Mouse (Mus musculus) T-helper 1 cell (primary cell): ENCODE results near the gene Slc25a26.

Source experiments
- in situ Hi-C: fragments of 300-600 bp; cut with MboI, MseI; formaldehyde crosslinking; loops from one replicate; pipeline ENCODE4 v1.15.1; 2025; ENCODE audit warnings: high pct_unique_total_duplicates

The Slc25a26 gene

DNA sequence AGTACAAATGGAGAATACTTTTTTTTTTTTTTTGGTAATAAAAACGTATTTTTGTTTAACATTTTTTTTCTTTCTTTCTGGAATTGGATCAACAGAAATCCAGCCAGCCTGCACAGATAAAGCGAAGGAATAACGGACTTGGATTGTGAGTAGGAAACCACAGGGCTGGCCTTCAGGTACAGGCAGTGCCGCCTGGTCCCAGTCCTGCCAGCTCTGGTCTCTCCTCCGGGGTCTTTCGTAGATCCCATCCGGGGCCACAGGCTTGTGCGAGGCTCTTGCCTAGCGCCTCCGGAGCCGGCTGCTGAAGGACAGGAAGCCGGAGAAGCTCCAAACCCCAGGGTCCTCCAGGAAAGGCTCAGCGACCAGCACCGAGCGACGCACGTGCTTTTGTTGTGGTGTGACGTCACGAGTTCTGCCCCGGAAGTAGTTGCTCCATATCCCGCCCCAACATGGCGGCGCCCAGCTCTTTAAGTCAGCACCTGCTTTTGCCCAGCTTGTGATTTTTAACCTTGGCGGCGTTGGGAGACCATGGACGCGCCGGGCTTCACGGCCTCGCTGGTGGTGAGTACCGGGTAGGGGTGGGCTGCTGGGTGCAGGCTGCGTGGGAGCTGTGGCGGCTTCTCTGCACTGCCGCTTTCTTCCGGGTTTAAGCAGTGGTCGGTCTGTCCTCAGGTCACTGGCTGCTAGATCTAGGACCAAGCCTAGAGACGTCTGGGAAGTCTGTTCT, at the start of gene Slc25a26:
TSS of gene Slc25a26 (plus strand) at position 435 of the 727 bp plus-strand sequence.
- in situ Hi-C loops: loop anchor here (25.0 kb wide), 1 partner anchor 1212 kb away; the partner anchor contains the start of gene Suclg2

DNA sequence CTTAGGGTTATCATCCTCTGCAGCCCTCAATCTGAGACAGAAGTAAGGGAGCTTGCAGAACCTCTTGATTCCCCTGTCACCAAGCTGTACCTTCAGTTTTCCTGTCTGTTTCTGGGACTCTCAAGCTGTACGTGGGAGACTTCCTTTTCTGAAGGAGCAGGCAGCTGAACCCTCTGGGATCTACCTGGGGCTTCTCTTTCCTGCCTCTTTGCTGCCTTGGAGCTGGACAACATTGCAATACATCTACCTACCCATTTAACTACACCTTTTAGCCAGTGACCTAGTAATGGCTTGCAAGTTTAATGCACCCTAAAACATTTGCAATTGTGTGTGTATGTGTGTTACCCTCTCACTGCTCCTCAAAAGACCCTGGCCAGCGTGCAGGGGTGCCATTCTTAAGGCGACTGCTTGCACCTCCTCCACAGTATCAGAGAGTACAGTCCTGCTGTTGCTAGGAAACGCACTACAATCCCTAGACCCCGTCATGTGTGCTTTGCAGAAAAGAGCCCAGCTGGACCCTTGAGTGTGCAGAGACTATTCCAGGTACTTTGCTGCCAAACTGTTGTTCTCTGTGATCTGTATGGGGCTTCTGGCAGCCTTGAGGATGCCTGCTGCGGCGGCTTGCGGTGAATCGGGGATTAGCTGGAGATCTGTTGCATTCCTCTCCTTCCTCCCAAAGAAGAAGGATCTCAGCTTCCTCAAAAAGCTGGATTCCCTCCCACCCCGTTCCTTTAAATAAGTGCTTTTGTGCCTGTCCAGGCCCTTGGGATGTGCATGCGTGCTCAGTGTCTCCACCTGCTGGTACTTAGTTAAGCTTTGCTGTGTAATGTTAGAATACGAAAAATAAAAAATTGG, 35.9 kb upstream of the Slc25a26 start:
- in situ Hi-C loops: loop anchor here (25.0 kb wide), 1 partner anchor 377 kb away; no protein-coding TSS in a partner anchor

DNA sequence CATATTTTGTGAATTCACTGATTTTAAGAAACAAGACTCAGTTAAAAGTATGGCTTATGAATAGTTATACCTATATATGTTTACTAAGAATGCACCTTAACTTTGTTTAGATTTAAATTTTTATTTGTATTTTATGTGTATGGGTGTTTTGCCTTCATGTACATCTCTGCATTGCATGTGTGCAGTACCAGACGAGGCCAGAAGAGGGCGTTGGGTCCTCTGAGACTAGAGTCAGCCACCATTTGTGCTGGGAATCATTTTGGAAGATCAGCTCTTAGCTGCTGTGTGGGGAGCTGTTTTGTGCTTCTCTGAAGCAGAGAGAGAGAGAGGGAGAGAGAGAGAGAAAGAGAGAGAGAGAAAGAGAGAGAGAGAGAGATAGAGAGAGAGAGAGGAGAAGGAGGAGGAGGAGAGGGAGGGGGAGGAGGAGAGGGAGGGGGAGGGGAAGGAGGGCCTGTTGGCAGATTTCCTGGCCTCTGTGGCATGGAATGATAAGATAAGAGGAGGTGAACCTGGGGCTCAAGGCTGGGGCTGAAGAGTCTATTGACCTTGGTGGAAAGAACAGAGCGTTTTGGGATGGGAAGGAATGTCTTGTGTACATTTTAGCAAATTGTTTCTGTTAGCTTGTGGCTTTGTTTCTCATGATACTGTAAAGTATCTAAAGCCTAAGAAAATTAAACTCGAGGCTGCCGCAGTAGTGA, 33.5 kb upstream of the Slc25a26 start:
- in situ Hi-C loops: loop anchor here (25.0 kb wide), 1 partner anchor 379 kb away; no protein-coding TSS in a partner anchor

DNA sequence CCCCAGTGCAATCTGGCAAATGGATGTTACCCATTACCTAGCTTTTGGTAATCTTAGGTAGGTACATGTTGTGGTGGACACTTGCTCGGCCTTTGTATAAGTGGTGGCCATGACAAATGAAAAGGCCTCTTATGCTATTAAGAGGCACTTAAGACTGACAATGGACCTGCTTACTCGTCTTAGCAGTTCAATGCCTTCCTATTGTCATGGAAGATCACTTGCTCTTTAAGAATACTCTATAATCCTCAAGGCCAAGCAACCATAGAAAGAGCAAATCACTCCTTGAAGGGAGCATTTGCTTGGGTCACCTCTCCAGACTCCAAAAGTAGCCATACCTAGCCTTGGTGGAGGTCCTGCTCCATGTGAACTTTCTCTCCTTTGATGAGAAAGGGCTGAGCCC, 7.4 kb upstream of the Slc25a26 start:
- in situ Hi-C loops: no loop called here

DNA sequence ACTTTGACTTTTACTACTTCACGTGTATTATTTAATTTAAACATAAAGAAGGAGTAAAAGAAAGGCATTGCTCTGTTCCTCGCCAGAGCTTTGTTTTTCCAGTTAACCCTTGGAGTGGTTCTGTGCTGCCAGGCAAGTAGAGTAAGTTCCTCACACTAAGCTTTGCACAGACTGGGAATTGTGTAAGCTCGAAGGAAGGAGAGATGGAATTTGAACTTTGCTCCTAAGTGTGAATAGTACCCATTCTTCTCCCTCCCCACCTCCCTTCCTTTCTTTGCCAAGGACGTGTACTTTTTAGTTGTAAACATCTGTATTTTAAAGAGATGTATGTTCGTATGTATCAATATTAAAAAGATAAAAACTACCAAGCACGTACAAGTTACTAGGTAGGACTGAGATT, 3.8 kb downstream of the Slc25a26 start:
- in situ Hi-C loops: loop anchor here (25.0 kb wide), 1 partner anchor 1208 kb away; the partner anchor contains the start of gene Suclg2

DNA sequence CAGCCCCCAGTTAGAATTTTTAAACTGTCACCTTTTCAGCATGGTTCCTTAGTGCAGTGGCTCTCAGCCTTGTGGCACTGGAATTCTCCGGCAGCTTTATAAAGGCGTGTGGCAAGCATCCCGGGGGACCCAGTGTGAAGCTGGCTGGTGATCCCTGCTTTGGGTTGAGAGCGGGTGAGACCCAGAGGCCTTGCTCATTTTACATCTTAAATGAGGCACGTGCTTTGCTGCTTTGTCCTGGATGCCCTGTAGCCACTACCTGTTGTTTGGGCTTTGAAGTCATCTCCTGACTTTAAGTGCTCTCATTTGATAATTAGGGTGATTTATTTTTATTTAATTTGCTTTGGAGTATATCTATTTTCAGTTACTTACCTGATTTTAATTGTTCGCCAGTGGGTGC, 7.8 kb downstream of the Slc25a26 start:
- in situ Hi-C loops: loop anchor here (25.0 kb wide), 1 partner anchor 1204 kb away; the partner anchor contains the start of gene Suclg2

DNA sequence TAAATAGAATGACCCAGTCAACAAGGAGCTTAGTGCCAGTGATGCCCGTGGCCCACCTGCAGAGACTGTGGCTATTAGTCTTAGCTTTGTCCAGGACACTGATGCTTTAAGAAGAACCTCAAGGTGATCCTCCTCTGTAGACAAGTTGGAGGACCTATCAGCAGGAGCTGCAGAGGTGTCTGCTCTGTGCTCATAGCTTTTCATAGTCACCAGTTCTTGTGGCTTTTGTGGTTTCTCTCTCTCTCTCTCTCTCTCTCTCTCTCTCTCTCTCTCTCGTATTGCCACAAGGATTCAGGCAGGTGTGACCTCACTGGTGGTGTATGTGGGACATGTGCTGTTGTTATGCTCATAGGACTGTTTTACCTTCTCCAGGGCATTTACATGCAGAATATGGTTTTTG, 8.7 kb downstream of the Slc25a26 start:
- in situ Hi-C loops: loop anchor here (25.0 kb wide), 1 partner anchor 1203 kb away; the partner anchor contains the start of gene Suclg2

DNA sequence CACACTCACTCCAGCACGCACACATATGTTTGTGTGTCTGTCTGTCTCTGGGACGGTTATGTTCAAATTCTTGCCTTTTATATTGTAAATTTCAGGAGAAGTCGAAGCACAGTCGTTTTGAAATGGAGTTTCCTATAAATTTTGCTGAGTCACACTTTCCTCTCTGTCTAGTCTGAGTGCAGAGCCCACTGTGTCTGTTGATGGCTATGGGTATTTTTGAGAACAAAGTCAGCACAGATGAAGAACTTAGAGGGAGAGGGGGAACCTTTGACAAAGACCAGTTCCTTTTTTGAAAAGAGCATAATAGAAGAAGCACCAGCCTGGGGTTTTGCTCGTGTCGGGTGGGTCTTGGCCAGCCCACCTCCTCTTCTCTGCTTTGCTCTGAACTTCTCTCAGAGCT, 9.1 kb downstream of the Slc25a26 start:
- in situ Hi-C loops: loop anchor here (25.0 kb wide), 1 partner anchor 1203 kb away; the partner anchor contains the start of gene Suclg2

DNA sequence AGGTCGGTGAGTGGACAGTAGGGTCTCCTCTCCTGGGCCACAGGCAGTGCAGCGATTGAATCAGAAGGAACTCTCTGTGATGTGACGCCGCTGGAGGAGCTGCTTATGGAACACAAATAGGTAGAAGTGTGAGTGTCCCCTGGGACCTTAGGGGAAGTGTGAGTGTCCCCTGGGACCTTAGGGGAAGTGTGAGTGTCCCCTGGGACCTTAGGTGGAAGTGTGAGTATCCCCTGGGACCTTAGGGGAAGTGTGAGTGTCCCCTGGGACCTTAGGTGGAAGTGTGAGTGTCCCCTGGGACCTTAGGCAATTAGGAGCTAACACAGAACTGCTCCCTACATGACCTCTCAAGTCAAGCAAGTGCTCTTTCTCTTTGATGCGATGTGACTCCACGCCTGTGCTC, 18.0 kb downstream of the Slc25a26 start:
- in situ Hi-C loops: loop anchor here (25.0 kb wide), 1 partner anchor 1194 kb away; the partner anchor contains the start of gene Suclg2

DNA sequence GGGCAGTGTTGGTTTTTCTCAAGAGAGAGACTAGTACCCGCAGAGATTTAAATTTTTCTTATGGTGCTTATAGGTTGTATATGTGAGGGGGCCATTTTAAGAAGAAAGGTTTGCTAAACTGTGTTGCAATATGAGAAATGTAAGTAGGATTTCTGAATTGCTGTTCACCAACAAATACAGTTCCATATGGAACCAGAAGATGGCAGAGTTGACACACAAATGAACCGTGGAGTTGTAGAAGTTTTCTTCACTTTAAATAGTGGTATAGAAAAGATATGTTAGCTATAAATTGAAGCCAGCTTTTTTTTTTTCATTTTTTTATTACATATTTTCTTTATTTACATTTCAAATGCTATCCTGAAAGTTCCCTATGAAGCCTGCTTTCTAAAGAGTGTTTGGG, 24.2 kb downstream of the Slc25a26 start:
- in situ Hi-C loops: loop anchor here (25.0 kb wide), 1 partner anchor 1188 kb away; the partner anchor contains the start of gene Suclg2

DNA sequence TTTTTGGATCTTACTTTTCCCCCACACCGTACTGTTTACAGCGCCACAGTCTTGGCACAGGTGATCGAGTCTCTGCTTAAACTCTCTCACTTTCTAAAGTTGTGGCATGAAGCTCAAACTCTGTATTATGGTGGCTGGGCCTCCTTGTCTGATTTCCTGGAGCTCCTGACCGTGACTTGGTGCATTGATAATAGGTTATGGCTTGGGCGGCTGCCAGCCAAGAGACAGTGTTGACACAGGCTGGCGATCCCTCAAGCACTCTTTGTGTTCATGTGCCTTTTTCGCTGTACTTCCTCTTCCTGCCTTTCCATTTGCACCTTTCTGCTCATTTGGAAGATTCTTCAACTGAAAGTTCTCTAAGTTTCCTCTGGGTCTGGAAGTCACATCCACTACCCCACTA, 30.6 kb downstream of the Slc25a26 start:
- in situ Hi-C loops: no loop called here

DNA sequence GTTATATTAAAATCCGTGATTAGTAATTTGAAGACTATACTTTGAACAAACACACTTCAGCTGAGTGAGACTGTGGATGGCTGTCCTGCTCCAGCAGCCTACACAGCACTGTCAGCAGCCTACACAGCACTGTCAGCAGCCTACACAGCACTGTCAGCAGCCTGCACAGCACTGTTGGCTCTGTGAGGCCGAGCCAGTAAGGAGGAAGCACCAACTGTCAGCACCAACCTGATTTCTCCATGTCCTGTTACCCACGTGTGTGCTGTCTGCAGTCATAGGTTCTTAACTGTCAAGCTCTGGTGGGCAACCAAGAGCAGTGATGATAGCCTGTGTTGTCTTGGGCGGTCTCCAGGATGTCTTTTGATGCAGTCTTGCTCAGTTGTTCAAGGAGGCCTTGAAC, 32.0 kb downstream of the Slc25a26 start:
- in situ Hi-C loops: no loop called here

DNA sequence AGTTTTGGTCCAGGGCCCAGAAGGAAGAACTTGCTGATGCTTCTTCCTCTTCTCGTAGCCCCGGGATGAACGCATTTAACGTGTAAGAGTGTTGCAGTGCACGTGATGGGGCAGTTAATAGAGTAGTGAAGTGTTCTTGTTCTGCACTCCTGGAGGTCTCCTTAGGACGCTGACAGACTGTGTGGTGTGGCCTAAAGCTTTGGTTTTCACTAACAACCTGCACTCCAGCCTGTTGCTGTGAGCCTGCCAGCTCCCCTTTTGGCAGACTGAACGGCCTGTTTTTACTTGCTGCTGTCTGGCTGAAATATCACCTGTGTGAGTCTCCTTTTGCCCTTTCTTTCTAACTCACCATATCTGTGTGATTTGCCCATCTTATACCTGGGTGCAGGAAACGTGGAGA, 36.3 kb downstream of the Slc25a26 start:
- in situ Hi-C loops: no loop called here

DNA sequence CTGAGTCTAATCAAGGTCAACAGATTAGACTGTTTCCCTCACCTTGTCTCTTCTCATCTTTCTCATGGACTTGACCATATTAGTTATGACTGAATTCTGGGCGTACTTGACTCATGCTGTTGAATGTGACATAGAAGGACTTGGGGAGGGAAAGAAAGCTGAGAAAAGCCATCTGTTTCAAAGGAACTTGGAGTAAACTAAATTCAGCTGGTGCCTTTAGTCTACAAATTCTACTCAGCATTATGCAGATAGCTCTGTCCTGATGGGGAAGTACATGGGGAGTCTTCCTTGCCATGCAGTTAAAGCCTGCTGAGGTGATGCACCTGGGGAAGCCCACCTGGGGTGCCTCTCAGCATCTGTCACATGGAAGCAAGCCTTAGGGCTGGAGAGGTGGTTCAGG, 37.5 kb downstream of the Slc25a26 start:
- in situ Hi-C loops: no loop called here

DNA sequence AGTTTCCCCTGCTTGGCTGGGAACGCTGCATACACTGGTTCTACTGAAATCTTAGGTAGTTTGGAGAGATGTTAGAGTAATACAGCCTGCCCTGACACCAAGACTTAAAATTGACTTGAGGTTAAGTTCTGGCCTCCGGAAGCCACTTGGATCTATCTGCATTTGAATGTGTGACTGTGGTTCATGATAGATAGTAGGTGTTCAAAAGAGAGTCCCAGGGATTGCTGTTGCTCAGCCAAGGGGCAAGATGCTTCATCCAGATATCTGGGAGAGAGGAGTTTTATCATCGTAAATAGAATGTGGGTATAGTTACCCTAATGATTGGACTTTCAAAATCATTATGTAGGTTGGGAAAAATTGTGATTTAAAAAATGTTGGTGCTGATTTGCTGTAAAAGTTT, 40.0 kb downstream of the Slc25a26 start:
- in situ Hi-C loops: loop anchor here (5.0 kb wide), 1 partner anchor 447 kb away; no protein-coding TSS in a partner anchor

DNA sequence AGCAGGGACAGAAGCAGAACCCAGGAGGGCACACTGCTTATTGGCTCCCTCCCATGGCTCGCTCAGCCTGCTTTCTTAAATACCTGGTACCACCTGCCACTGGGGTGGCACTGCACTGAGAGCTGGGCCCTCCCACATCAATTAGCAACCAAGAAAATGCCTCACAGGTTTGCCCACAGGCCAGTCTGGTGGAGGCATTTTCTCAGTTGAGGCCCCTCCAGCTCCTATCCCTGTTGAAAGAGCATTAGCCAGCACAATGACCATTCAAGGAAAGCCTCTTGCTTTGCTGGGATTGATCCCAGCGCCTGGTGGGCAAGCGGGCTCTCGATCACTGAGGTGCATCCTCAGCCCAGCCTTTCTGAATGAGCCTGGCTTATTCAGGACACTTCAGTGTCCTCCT, 40.5 kb downstream of the Slc25a26 start:
- in situ Hi-C loops: loop anchor here (5.0 kb wide), 1 partner anchor 447 kb away; no protein-coding TSS in a partner anchor

DNA sequence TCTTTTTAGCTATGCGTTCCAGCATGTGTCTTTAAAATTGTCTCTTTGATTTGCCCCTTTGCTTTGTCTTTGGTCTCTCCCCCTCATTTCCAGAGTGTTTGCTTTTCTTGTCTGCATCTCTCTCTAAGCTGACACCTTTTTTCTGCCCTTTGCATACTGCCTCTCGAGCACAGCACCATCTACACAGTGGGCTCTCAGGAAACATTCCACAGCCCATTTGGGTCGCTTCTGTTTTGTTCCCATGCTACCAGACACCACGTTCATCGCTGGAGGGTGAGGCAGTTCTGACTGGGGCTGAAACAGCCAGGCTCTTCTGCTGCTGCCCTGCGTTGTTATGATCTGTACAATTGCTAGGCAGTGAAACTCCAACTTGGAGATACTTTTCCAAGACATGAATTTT, 41.0 kb downstream of the Slc25a26 start:
- in situ Hi-C loops: loop anchor here (5.0 kb wide), 1 partner anchor 446 kb away; no protein-coding TSS in a partner anchor

DNA sequence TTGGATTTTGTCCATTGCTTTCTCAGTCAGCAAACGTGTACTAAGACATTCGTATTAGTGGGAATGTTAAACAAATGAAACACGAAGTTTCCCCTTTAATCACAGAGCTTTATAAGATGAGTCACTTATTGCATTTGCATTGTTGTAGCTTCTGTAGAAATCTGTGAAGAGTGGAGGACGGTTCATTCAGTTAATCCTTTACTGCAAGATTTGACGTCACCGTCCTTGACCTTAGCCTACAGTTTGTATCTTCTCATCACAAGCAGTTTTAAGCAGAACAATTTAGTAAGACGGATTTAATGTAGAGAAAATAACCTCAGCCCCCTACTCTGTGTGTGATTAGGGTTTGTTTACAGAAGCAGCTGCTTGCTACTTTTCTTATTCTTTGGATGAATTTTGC, 41.7 kb downstream of the Slc25a26 start:
- in situ Hi-C loops: loop anchor here (5.0 kb wide), 1 partner anchor 445 kb away; no protein-coding TSS in a partner anchor

DNA sequence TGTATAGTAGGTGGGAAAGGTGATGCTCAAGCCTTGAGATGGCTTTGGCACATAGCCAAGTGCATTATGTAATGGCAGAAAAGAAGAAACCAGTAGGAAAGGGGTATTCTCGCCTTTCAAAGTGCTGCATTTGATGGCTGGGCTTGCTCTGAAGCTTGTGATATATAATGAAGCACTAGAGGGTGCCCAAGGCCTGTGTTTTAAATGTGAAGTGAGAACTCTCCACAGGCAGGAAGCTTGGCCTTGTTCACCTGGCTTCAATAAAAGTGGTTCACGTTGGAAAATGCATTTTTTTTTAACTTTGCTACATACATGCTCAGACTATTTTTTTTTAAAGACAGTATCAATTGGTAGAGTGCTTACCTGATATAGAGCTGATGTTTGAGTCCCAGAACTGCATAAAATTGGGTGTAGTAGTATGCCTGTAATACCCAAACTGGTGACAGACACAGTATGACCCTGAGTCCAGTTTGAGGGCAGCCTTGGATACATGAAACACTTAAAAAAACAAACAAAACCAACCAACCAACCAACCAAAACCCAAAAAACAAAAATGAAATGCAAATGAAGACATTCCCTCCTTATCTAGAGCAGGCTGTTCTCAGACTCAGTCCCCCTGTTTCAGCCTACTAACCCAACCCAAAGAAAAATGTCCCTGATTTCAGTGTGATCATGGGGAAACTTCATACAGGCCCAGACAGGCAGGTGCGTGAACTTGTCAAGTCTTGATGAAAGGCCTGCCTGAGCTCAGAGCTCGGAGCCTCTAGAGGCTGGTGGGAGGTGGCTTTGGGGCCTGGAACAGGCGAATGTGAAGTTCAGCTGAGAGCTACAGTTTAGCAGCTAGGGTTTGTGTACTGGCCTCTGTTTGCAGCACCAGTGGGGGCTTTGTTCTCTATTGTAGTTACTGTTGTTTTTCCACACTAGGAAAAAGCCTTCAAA, 44.0 kb downstream of the Slc25a26 start:
- in situ Hi-C loops: loop anchor here (5.0 kb wide), 1 partner anchor 443 kb away; no protein-coding TSS in a partner anchor

DNA sequence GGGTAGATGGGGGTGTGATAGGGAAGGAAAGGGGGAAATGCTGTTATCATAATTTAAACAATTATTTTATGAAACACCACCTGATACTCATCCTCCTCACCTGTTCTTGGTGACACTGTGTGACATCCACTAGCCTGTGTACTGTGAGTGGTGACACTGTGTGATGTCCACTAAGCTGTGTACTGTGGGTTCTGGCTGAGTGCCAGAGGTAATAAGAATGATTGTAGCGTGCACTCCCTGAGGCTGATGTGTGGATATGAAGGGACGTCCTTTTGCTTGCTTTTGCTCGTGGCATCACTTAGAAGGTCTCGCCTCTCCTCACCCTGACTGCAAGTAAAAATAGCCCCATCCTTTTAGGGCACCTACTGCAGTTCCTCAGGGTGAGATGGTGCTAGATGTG, 47.1 kb downstream of the Slc25a26 start:
- in situ Hi-C loops: no loop called here
